Mouse (Mus musculus): ENCODE measurements around the gene Siah2.

The Siah2 gene

GRCm38 (mm10) chr3:58695044-58695443, 2.8 kb upstream of the Siah2 start:
- no peak for DNase-seq (ENCODE audit: low read depth, low spot score)

GRCm38 (mm10) chr3:58693331-58693730, 1.1 kb upstream of the Siah2 start:
- DNase-seq (ENCODE audit: low read depth, low spot score) = no peak

DNA sequence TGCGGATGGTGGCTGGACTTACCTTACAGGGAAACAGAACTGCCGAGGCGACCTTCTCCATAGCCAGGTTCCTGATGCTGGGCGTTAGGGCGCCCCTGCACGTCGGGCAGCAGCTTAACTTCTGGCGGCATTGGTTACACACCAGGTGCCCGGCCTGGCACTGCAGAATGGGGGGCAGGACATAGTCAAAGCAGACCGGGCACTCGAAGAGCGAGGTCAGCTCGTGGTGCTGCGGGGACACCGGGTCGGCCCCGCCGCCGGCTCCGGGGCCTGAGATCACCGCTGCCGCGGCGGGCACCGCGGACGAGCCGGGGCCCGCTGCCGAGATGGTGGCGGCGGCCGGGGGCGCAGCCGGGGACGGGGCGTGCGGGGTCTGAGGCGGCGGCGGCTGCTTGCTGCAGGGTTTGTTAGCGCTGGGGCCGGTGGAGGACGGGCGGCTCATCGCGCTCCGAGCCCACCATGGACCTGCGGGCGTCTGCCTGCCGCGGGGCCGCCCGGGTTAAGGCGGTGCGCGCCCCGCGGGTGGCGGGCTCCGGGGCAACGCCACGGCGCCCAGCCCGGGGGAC, 743 bp downstream of the Siah2 start:
- DNase-seq (ENCODE audit: low read depth, low spot score) = peak; percentile 56

- DNase-seq (ENCODE audit: low read depth, low spot score) = peak; percentile 72
Measured at GRCm38 (mm10) chr3:58690619-58691373, 1.4 kb downstream of the Siah2 start.

DNA sequence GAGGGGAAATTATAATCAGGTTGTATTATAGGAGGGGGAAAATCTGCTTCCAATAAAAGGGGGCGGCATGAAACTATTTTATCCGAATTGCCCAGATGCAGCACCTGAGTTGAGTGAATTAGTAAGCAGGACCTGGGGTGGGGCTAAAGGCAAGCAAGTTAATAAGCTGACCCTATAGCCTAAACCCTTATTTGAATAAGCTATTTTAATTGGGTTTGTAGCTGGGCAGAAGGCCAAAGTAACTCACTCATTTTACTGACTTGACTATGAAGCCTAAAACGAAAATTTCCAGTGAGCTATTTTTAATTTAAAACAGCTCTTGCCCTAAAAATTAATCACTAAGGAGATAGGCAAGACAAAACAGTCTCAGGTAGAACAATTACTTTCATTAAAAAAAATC, 2.5 kb downstream of the Siah2 start:
- no peak for DNase-seq (ENCODE audit: low read depth, low spot score)

GRCm38 (mm10) chr3:58689105-58689504, 3.1 kb downstream of the Siah2 start:
- no peak for DNase-seq (ENCODE audit: low read depth, low spot score)

DNA sequence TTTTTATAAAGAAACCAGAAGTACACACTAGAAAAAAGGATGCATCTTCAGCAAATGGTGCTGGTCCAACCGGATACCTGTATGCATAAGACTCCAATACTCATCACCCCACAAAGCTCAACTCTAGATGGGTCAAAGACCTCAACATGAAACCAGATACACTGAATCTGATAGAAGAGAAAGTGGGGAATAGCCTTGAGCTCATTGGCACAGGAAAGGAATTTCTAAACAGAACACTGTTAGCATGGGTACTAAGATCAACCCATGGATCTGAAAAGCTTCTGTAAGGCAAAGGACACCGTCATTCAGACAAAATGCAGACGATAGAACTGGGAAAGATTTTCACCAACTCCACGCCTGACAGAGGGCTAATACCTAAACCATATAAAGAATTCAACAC, 3.6 kb downstream of the Siah2 start:
- no peak for DNase-seq (ENCODE audit: low read depth, low spot score)

DNA sequence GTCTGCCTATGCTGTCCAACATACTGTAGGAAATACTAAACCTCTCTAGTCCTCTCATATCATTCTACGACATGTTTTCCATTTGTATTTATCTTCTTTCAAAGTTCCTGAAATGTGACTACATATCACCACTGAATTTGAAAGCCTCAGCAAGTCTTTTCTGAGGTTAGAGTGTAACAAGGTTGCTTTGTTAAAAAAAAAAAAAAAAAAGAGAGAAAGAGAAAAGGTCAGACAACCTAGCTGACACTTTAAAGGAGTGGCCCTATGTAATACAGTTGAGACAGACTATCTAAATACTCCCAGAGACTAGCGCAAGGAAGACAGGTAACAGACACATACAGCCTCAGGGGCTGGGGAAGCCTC, 5.3 kb downstream of the Siah2 start:
- no peak for DNase-seq (ENCODE audit: low read depth, low spot score)

- no peak for DNase-seq (ENCODE audit: low read depth, low spot score)
Measured at GRCm38 (mm10) chr3:58686206-58686921, 5.8 kb downstream of the Siah2 start.

DNA sequence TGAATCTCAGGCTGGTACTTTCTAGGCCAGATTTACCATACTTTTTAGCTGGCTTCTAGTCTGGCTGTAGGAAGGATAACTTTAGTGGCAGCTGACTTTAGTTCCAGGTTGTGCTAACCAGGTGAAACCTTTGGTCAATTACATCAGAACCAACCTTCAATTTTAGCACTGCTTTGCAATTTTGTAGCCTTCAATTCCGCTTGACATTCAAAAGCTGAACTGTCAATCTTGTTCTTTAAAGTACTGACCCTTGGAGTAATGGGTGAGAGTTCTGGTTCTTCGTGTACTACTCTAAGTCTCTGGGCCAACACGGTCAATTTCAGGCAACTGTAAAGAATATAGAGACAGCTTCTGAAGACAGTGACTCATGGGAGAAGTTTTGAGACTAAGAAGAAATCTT, 6.8 kb downstream of the Siah2 start:
- no peak for DNase-seq (ENCODE audit: low read depth, low spot score)

DNA sequence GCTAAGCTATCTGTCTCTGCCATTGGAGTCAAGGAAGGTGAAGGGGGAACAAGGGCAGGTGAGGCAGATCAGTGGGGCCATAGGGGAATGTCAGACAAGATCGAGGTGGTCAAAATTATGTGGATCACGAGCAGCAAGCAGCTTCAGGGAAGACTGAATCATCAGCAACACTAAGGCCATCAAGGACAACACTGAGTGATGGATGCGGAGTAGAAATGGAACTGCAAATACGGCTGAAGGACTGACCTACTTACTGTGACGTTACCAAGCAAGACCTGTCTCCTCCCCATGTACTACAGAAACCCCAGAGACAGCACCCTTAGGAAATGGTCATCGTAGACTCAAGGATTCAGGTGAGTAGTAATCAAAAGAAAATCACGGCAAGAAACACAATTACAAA, 8.9 kb downstream of the Siah2 start:
- no peak for DNase-seq (ENCODE audit: low read depth, low spot score)

GRCm38 (mm10) chr3:58682336-58682735, 9.9 kb downstream of the Siah2 start:
- DNase-seq (ENCODE audit: low read depth, low spot score) = no peak

DNA sequence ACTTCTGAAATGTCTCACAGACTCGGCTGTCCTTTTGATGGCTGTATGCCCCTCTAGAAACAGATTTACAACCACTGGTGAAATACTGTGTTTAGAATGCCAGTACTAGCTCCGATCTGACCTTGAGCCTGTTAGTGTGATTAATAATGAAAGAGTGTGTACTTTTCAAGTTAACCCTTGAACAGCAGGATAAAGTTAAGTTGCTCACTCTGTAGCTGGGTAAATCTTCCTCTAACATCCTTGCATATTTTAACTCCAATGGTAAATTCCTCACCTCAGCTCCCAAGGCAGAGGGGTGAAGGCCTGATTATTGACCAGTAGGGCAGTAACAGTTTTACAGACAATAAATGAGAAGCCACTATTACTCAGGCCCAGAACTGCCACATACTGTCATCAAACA, 10.4 kb downstream of the Siah2 start:
- DNase-seq (ENCODE audit: low read depth, low spot score) = no peak

- DNase-seq (ENCODE audit: low read depth, low spot score) = no peak
Measured at GRCm38 (mm10) chr3:58680943-58681637, 11.1 kb downstream of the Siah2 start.

GRCm38 (mm10) chr3:58679996-58680395, 12.2 kb downstream of the Siah2 start:
- DNase-seq (ENCODE audit: low read depth, low spot score) = no peak

GRCm38 (mm10) chr3:58678905-58679304, 13.3 kb downstream of the Siah2 start:
- DNase-seq (ENCODE audit: low read depth, low spot score) = no peak

DNA sequence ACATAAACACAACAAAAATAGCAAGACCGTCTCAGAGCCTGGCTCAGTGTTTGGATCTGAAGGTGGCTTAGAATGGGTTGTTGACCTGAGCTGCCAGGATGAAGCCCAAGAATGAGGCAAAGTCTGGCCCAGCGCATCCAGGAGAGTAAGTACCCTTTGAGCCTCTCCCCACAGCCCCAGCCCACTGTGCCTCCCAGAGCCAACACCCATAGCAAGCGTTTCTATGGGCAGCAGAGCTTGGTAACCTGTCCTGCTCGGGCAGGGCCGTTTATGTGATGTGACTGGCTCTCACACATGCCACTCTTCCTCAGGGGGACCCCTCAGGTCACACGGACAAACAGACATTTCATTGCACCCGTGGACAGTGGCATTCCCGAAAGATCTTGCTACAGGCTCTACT, 13.8 kb downstream of the Siah2 start:
- no peak for DNase-seq (ENCODE audit: low read depth, low spot score)

- DNase-seq (ENCODE audit: low read depth, low spot score) = peak; percentile 12
Measured at GRCm38 (mm10) chr3:58677615-58678014, 14.6 kb downstream of the Siah2 start.

- DNase-seq (ENCODE audit: low read depth, low spot score) = no peak
Measured at GRCm38 (mm10) chr3:58673295-58673694, 18.9 kb downstream of the Siah2 start.

GRCm38 (mm10) chr3:58672481-58673183, 19.6 kb downstream of the Siah2 start:
- DNase-seq (ENCODE audit: low read depth, low spot score) = peak; percentile 63

DNA sequence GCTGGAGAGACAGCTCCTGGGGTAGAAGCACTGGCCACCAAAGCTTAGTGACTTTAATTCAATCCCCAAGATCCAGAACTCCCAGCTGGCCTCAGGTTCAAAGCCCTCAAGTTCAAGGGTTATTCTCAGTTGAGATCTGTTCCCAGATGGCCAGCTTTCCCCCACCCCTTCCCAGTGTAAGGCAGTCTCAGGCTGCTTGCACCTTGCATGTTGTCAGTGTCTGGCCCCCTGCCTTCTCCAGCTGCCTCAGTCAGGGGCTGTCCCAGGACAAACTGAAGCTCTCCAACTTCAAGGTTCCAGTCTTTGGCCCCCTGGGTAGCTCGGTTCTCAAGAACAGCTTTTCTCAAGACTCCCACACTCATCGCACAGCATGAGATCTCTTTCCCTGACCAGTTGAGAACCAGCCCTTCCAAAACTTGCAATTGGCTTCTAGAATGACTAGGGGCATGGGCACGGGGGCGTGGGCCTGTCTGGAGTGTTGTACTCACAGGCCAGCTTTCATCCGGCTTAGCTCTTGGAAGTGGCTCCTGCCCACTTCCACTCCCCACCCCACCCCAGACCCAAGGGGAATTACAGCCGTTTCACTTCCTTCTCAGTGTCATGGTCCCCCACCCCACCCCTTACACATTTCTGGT, 20.5 kb downstream of the Siah2 start:
- DNase-seq (ENCODE audit: low read depth, low spot score) = peak; percentile 62

Measured in R1 (cell line).